Mouse (Mus musculus): ENCODE results near the gene Lrrc56.

GRCm38 (mm10) chr7:141210606-141211131 is 16.7 kb downstream of the Lrrc56 start:
- TF ChIP-seq CTCF (conservative IDR thresholded peaks at IDR 0.05; ENCODE audit: low read length) (no peak), POU5F1 (IDR thresholded peaks at IDR 0.05; ENCODE audit: borderline replicate concordance, low read length) (no peak)
